Mouse (Mus musculus): Measurements from ENCODE around the gene Mdfi. TPM values are rescaled to one million over a fixed set of nuclear protein-coding genes. Genes with fewer than 3 reads are reported as not detected.

Mdfi gene
- polyA plus RNA-seq, 2 experiments: 1.7 to 5.2 TPM

GRCm38 (mm10) chr17:47806230-47806629 is 28.3 kb downstream of the Mdfi start:
- H3K9me3 ChIP-seq (ENCODE audit: control insufficient read depth, low read length): no peaks in the 10 kb centered on the region
- H3K4me2 ChIP-seq (ENCODE audit: low read depth): no peak overlapping the region
- H3K4me3 ChIP-seq (ENCODE audit: insufficient read depth in 1 of 2, low read depth in 2 of 2, low read length in 2 of 2): no peak overlapping the region
- ATAC-seq (ENCODE audit: insufficient read depth) (no peak), DNase-seq (ENCODE audit: low read depth in 3 of 3, low spot score in 3 of 3) (no peak)
- no peaks in the 10 kb centered on the region for H3K36me3 ChIP-seq (replicated peaks; ENCODE audit: control insufficient read depth, insufficient read depth, low read depth)
- H3K27ac ChIP-seq: no peak overlapping the region
- H3K4me1 ChIP-seq (replicated peaks; ENCODE audit: control insufficient read depth in 2 of 2, insufficient read depth in 2 of 2, low read length in 1 of 2): peaks cover 0 to 3% of the 10 kb centered on the region in 2 experiments; a peak in 2 of 4 replicates
- WGBS (ENCODE audit: insufficient replicate concordance): 64% methylated on average over 9 of the region's 9 CpGs
- TF ChIP-seq CTCF (IDR thresholded peaks at IDR 0.05; ENCODE audit: low read depth) (no peak), EP300 (IDR thresholded peaks at IDR 0.05; ENCODE audit: low read depth) (no peak)
- no peaks in the 10 kb centered on the region for H3K27me3 ChIP-seq (ENCODE audit: control insufficient read depth, insufficient read depth, low read length)
- no peak overlapping the region for H3K9ac ChIP-seq (replicated peaks)

- DNase-seq (ENCODE audit: low read depth in 3 of 3, low spot score in 3 of 3) (no peak), ATAC-seq (ENCODE audit: insufficient read depth) (no peak)
- TF ChIP-seq EP300 (IDR thresholded peaks at IDR 0.05; ENCODE audit: low read depth): no peak
- TF ChIP-seq CTCF (IDR thresholded peaks at IDR 0.05; ENCODE audit: low read depth): no peak
- Histone ChIP-seq H3K4me2 (ENCODE audit: low read depth) (no peak overlapping the region), H3K27ac (no peak overlapping the region), H3K36me3 (replicated peaks; ENCODE audit: control insufficient read depth, insufficient read depth, low read depth) (no peaks in the 10 kb centered on the region), H3K27me3 (ENCODE audit: control insufficient read depth, insufficient read depth, low read length) (no peaks in the 10 kb centered on the region), H3K4me1 (replicated peaks; ENCODE audit: control insufficient read depth in 2 of 2, insufficient read depth in 2 of 2, low read length in 1 of 2) (peaks cover 0 to 3% of the 10 kb centered on the region in 2 experiments; a peak in 2 of 4 replicates), H3K9ac (replicated peaks) (no peak overlapping the region), H3K9me3 (ENCODE audit: control insufficient read depth, low read length) (no peaks in the 10 kb centered on the region), H3K4me3 (ENCODE audit: insufficient read depth in 1 of 2, low read depth in 2 of 2, low read length in 2 of 2) (no peak overlapping the region)
- WGBS (ENCODE audit: insufficient replicate concordance): 50% methylated on average over 13 of the region's 13 CpGs
Observed at GRCm38 (mm10) chr17:47805047-47805835, 29.2 kb downstream of the Mdfi start.

GRCm38 (mm10) chr17:47803662-47804061 is 30.8 kb downstream of the Mdfi start:
- TF ChIP-seq CTCF (IDR thresholded peaks at IDR 0.05; ENCODE audit: low read depth) (no peak), EP300 (IDR thresholded peaks at IDR 0.05; ENCODE audit: low read depth) (no peak)
- ATAC-seq (ENCODE audit: insufficient read depth) (no peak), DNase-seq (ENCODE audit: low read depth in 3 of 3, low spot score in 3 of 3) (no peak)
- 76% methylated on average over 4 of the region's 4 CpGs for WGBS (ENCODE audit: insufficient replicate concordance)
- no peak overlapping the region for H3K9ac ChIP-seq (replicated peaks)
- H3K4me3 ChIP-seq (ENCODE audit: insufficient read depth in 1 of 2, low read depth in 2 of 2, low read length in 2 of 2): no peak overlapping the region
- no peaks in the 10 kb centered on the region for H3K9me3 ChIP-seq (ENCODE audit: control insufficient read depth, low read length)
- H3K4me2 ChIP-seq (ENCODE audit: low read depth): no peak overlapping the region
- no peaks in the 10 kb centered on the region for H3K36me3 ChIP-seq (replicated peaks; ENCODE audit: control insufficient read depth, insufficient read depth, low read depth)
- peaks cover 0 to 3% of the 10 kb centered on the region in 2 experiments; a peak in 2 of 4 replicates for H3K4me1 ChIP-seq (replicated peaks; ENCODE audit: control insufficient read depth in 2 of 2, insufficient read depth in 2 of 2, low read length in 1 of 2)
- no peak overlapping the region for H3K27ac ChIP-seq
- H3K27me3 ChIP-seq (ENCODE audit: control insufficient read depth, insufficient read depth, low read length): no peaks in the 10 kb centered on the region

- WGBS (ENCODE audit: insufficient replicate concordance): 9% methylated on average over 8 of the region's 8 CpGs
- DNase-seq (ENCODE audit: low read depth in 3 of 3, low spot score in 3 of 3) (no peak), ATAC-seq (ENCODE audit: insufficient read depth) (no peak)
- Histone ChIP-seq H3K4me2 (ENCODE audit: low read depth) (no peak overlapping the region), H3K9ac (replicated peaks) (no peak overlapping the region), H3K36me3 (replicated peaks; ENCODE audit: control insufficient read depth, insufficient read depth, low read depth) (no peaks in the 10 kb centered on the region), H3K9me3 (ENCODE audit: control insufficient read depth, low read length) (no peaks in the 10 kb centered on the region), H3K27me3 (ENCODE audit: control insufficient read depth, insufficient read depth, low read length) (no peaks in the 10 kb centered on the region), H3K27ac (no peak overlapping the region), H3K4me1 (replicated peaks; ENCODE audit: control insufficient read depth in 2 of 2, insufficient read depth in 2 of 2, low read length in 1 of 2) (peaks cover 0 to 3% of the 10 kb centered on the region in 2 experiments; a peak in 2 of 4 replicates), H3K4me3 (ENCODE audit: insufficient read depth in 1 of 2, low read depth in 2 of 2, low read length in 2 of 2) (no peak overlapping the region)
- TF ChIP-seq CTCF (IDR thresholded peaks at IDR 0.05; ENCODE audit: low read depth) (no peak), EP300 (IDR thresholded peaks at IDR 0.05; ENCODE audit: low read depth) (no peak)
Observed at GRCm38 (mm10) chr17:47802806-47803205, 31.7 kb downstream of the Mdfi start.

- Histone ChIP-seq H3K27ac (no peak overlapping the region), H3K9ac (replicated peaks) (no peak overlapping the region), H3K4me2 (ENCODE audit: low read depth) (no peak overlapping the region), H3K4me1 (replicated peaks; ENCODE audit: control insufficient read depth in 2 of 2, insufficient read depth in 2 of 2, low read length in 1 of 2) (0 out of 4 replicates have a peak, but pooled peaks cover 0 to 2% of the 10 kb centered on the region in 2 experiments), H3K27me3 (ENCODE audit: control insufficient read depth, insufficient read depth, low read length) (no peaks in the 10 kb centered on the region), H3K36me3 (replicated peaks; ENCODE audit: control insufficient read depth, insufficient read depth, low read depth) (no peaks in the 10 kb centered on the region), H3K4me3 (ENCODE audit: insufficient read depth in 1 of 2, low read depth in 2 of 2, low read length in 2 of 2) (no peak overlapping the region), H3K9me3 (ENCODE audit: control insufficient read depth, low read length) (no peaks in the 10 kb centered on the region)
- DNase-seq (ENCODE audit: low read depth in 3 of 3, low spot score in 3 of 3) (no peak), ATAC-seq (ENCODE audit: insufficient read depth) (no peak)
- 45% methylated on average over 9 of the region's 9 CpGs for WGBS (ENCODE audit: insufficient replicate concordance)
- TF ChIP-seq CTCF (IDR thresholded peaks at IDR 0.05; ENCODE audit: low read depth): no peak
- no peak for TF ChIP-seq EP300 (IDR thresholded peaks at IDR 0.05; ENCODE audit: low read depth)
Observed at GRCm38 (mm10) chr17:47797383-47797782, 37.1 kb downstream of the Mdfi start.
